Mouse (Mus musculus) CH12.LX (cell line): ENCODE results near the gene Gm3488. TPM values are rescaled to one million over a fixed set of nuclear protein-coding genes. Genes with fewer than 3 reads are reported as not detected.
"Not testable (repeated sequence)": the region's sequence is repeated elsewhere in the genome, so short reads cannot be mapped to it uniquely, and the experiment has no call there.

ENCODE experiments used
- DNase-seq: peaks from one replicate; pipeline ENCODE4 v3.0.0-alpha.2; 2013; ENCODE audit errors: extremely low read depth
- H3K27ac ChIP-seq: 2 replicates; pipeline ENCODE4 v1.5.1; 2012; ENCODE audit warnings: low read depth, mild to moderate bottlenecking, control low read depth, moderate library complexity; ENCODE audit not compliant: insufficient read depth
- H3K27me3 ChIP-seq: replicated peaks from 2 replicates; pipeline ENCODE3; 2012; ENCODE audit warnings: inconsistent platforms
- H3K36me3 ChIP-seq, 2 experiments: replicated peaks in 1 of 2; 2 replicates each; pipeline versions ENCODE3 to v1.6.1; 2012; ENCODE audit warnings: inconsistent platforms in 1 of 2, low read length in 1 of 2, mild to moderate bottlenecking in 1 of 2, mixed read lengths in 1 of 2, moderate library complexity in 1 of 2; ENCODE audit not compliant: control insufficient read depth in 1 of 2, insufficient read depth in 1 of 2
- H3K4me1 ChIP-seq, 2 experiments: 2 replicates each; pipeline ENCODE4 v1.6.1; 2012; ENCODE audit warnings: inconsistent platforms in 1 of 2, moderate library complexity in 1 of 2; ENCODE audit not compliant: insufficient read depth in 2 of 2, control insufficient read depth in 1 of 2
- H3K4me2 ChIP-seq: 2 replicates; pipeline ENCODE4 v1.6.1; 2012; ENCODE audit warnings: low read depth, mild to moderate bottlenecking, control low read depth; ENCODE audit not compliant: poor library complexity, insufficient read depth, severe bottlenecking
- H3K4me3 ChIP-seq, 3 experiments: fragments of 150-350 bp in 1 of 3; sonication (generic) in 1 of 3; replicated peaks in 1 of 3; 2 replicates each; pipeline versions ENCODE3 to v1.5.1; 2011 to 2012; ENCODE audit warnings: low read depth in 2 of 3, low read length in 2 of 3, mild to moderate bottlenecking in 2 of 3, moderate library complexity in 2 of 3, control low read depth in 1 of 3, improper control_type of control experiment in 1 of 3, inconsistent platforms in 1 of 3, mixed read lengths in 1 of 3; ENCODE audit not compliant: poor library complexity in 1 of 3
- H3K79me2 ChIP-seq: replicated peaks from 2 replicates; pipeline ENCODE4 v1.6.1; 2012; ENCODE audit warnings: mild to moderate bottlenecking, moderate library complexity; ENCODE audit not compliant: control insufficient read depth, poor library complexity, insufficient read depth, severe bottlenecking; ENCODE audit errors: extremely low read depth
- H3K9ac ChIP-seq: 2 replicates; pipeline ENCODE4 v1.6.1; 2012; ENCODE audit warnings: low read depth, mild to moderate bottlenecking, control low read depth, moderate library complexity; ENCODE audit not compliant: insufficient read depth
- H3K9me3 ChIP-seq: replicated peaks from 2 replicates; pipeline ENCODE3; 2012; ENCODE audit warnings: low read length, inconsistent platforms, mixed read lengths
- dilution Hi-C: fragments of 300-500 bp; cut with MboI; formaldehyde crosslinking; loops from 2 replicates; pipeline ENCODE4 v1.14.3; 2020; ENCODE audit warnings: low sequenced_read_pairs; ENCODE audit not compliant: extremely low pct_unique_long_range_greater_than_20kb, extremely low pct_ligation_motif_present
- in situ Hi-C: fragments of 300-500 bp; cut with MboI; formaldehyde crosslinking; loops from 3 replicates; pipeline ENCODE4 v1.14.3; 2019; ENCODE audit warnings: low sequenced_read_pairs, low pct_ligation_motif_present, low pct_unique_long_range_greater_than_20kb, mixed read lengths
- polyA plus RNA-seq: library from polyadenylated mRNA; unstranded; fragments of >175 nt; gene quantifications from 2 replicates; pipeline ENCODE4 v1.2.1, GENCODE M21; 2012; ENCODE audit warnings: low read depth; ENCODE audit not compliant: insufficient read length
- total RNA-seq, 2 experiments: library from RNA; depleted of rRNA; stranded (reverse); fragments of 300-350 nt in 1 of 2; fragments of >200 nt in 1 of 2; gene quantifications; 2 replicates each; pipeline ENCODE4 v1.2.3; 2012 to 2014

The Gm3488 gene
- total RNA-seq (2012; rRNA removed) (not detected in 2 replicates), total RNA-seq (2014; rRNA removed) (not detected in 2 replicates), polyA plus RNA-seq (not detected in 2 replicates)

- in situ Hi-C loops, H3K27me3 ChIP-seq, H3K4me3 ChIP-seq, H3K4me2 ChIP-seq, dilution Hi-C loops, H3K27ac ChIP-seq, DNase-seq, H3K79me2 ChIP-seq, H3K36me3 ChIP-seq, H3K9ac ChIP-seq, H3K4me1 ChIP-seq, H3K9me3 ChIP-seq: not testable (repeated sequence)
These were observed at the start of gene Gm3488 for GRCm38 (mm10) chr14:5501374-5501773. TSS of gene Gm3488 (plus strand) at chr14:5501674.

GRCm38 (mm10) chr14:5455367-5455766 lies 46.1 kb upstream of the Gm3488 start, which contains the start of gene Gm3194:
TSS of gene Gm3194 (minus strand) at chr14:5455467.
- H3K4me3 ChIP-seq, H3K27me3 ChIP-seq, H3K27ac ChIP-seq, H3K9me3 ChIP-seq, H3K79me2 ChIP-seq, H3K36me3 ChIP-seq, H3K9ac ChIP-seq, H3K4me2 ChIP-seq, H3K4me1 ChIP-seq, in situ Hi-C loops, dilution Hi-C loops, DNase-seq: not testable (repeated sequence)

DNA sequence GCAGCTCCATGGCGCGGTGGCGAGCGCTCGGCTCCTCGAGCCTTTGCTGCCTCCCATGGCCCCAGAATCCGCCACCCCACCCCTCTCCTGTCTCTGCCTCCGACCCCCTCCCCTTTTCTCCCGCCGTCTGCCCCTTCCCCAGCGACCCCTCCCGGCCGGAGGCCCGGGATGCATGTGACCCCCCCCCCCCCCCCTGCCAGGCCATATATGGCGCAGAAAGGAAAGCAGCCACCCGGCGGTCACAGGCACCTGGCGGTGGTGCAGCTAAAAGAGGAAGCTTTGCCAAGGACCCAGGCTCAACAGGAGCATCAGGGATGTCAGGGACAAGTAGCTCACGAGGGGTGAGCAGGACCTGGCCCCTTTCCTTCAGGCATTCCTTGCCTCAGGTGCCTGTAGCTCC lies 41.0 kb upstream of the Gm3488 start:
- H3K36me3 ChIP-seq, H3K9ac ChIP-seq, DNase-seq, H3K4me2 ChIP-seq, dilution Hi-C loops, H3K4me3 ChIP-seq, H3K9me3 ChIP-seq, H3K4me1 ChIP-seq, H3K79me2 ChIP-seq, H3K27ac ChIP-seq, in situ Hi-C loops, H3K27me3 ChIP-seq: not testable (repeated sequence)

DNA sequence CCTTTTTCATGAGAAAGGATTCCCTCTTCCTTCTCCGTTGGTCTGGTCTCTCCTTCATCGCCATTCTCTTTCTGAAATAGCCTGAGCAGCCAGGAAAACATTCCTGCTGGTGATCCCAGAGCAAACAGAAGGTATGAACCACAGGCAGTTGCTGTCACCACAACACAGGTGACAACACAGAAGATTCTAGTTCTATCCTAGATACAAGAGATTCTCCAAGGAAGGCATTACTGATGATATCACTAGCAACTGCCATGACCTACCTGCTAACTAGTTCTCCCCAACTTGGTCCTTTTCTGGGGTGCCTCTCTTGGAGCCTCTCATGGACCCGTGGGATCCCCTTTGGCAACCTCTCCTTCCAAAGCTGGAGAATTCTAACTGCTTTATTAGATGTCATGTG lies 23.7 kb upstream of the Gm3488 start, which contains the start of gene Gm8246:
TSS of gene Gm8246 (minus strand) at position 101 of the 400 bp plus-strand sequence.
- H3K4me3 ChIP-seq, H3K4me2 ChIP-seq, H3K9me3 ChIP-seq, H3K36me3 ChIP-seq, H3K27ac ChIP-seq, H3K9ac ChIP-seq, H3K4me1 ChIP-seq, H3K27me3 ChIP-seq, dilution Hi-C loops, DNase-seq, H3K79me2 ChIP-seq, in situ Hi-C loops: not testable (repeated sequence)

GRCm38 (mm10) chr14:5483907-5484306 lies 17.6 kb upstream of the Gm3488 start, which contains the start of gene Gm3187:
TSS of gene Gm3187 (plus strand) at chr14:5484207.
- dilution Hi-C loops, H3K9me3 ChIP-seq, H3K4me3 ChIP-seq, H3K9ac ChIP-seq, H3K27me3 ChIP-seq, H3K27ac ChIP-seq, DNase-seq, H3K79me2 ChIP-seq, H3K4me1 ChIP-seq, in situ Hi-C loops, H3K4me2 ChIP-seq, H3K36me3 ChIP-seq: not testable (repeated sequence)

- dilution Hi-C loops, in situ Hi-C loops: not testable (repeated sequence)
These were observed 36.7 kb downstream of the Gm3488 start, which contains the start of gene Gm3532 for GRCm38 (mm10) chr14:5538196-5538595. TSS of gene Gm3532 (plus strand) at chr14:5538496.

More at GRCm38 (mm10) chr14:5538196-5538595, 36.7 kb downstream of the Gm3488 start, which contains the start of gene Gm3532:
- not testable (repeated sequence) for DNase-seq, H3K4me2 ChIP-seq, H3K27me3 ChIP-seq, H3K9me3 ChIP-seq, H3K27ac ChIP-seq, H3K4me1 ChIP-seq, H3K79me2 ChIP-seq, H3K36me3 ChIP-seq, H3K9ac ChIP-seq, H3K4me3 ChIP-seq
